Mouse (Mus musculus) E14TG2a.4 (cell line): ENCODE data around the gene Tor4a.

Experiments used
- CTCF ChIP-seq: conservative IDR thresholded peaks from 2 replicates; pipeline ENCODE4 v1.5.1; 2014; ENCODE audit warnings: low read length
- POU5F1 ChIP-seq: IDR thresholded peaks from 2 replicates; pipeline ENCODE4 v1.6.1; 2014; ENCODE audit warnings: low read length, borderline replicate concordance

DNA sequence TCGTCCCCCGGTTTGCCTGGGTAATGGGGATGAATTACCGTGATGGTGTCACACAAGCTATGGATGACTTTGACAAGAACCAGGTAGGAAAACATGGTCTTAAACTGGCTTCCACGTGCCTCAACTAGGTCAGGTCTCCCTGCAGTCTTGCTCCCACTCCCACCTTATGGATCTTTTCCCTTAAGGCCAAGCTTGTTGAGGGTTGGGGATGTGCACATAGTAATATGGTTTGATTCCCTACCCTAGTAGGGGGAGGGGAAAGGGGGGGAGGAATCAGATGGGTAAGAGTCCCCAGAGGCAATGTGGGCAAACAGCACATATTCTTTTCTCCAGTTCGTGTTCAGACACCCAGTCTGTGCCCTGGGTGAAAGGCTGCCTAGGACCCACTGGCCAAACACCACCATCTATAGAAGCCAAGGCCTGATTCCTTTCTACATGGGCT, 24.7 kb upstream of the Tor4a start:
- TF ChIP-seq CTCF (no peak), POU5F1 (no peak)
